Mouse (Mus musculus): ENCODE data around the gene Il12rb1.

Il12rb1 gene

GRCm38 (mm10) chr8:70774740-70775139, 33.5 kb upstream of the Il12rb1 start:
- no peak for DNase-seq

GRCm38 (mm10) chr8:70775227-70775626, 33.0 kb upstream of the Il12rb1 start:
- no peak for DNase-seq

GRCm38 (mm10) chr8:70775851-70776495, 32.3 kb upstream of the Il12rb1 start:
- DNase-seq = no peak

- peak; percentile 99 for DNase-seq
Measured at GRCm38 (mm10) chr8:70776496-70777444, 31.5 kb upstream of the Il12rb1 start, which contains the start of gene Pik3r2. Gene Pik3r2, minus strand, starts transcription at chr8:70776713.

GRCm38 (mm10) chr8:70780093-70780492, 28.2 kb upstream of the Il12rb1 start:
- DNase-seq = no peak

GRCm38 (mm10) chr8:70786291-70787050, 21.8 kb upstream of the Il12rb1 start:
- no peak for DNase-seq

GRCm38 (mm10) chr8:70787051-70787445, 21.2 kb upstream of the Il12rb1 start:
- no peak for DNase-seq

- DNase-seq = peak; percentile 76
Measured at GRCm38 (mm10) chr8:70787941-70788667, 20.1 kb upstream of the Il12rb1 start.

- no peak for DNase-seq
Measured at GRCm38 (mm10) chr8:70789046-70789445, 19.2 kb upstream of the Il12rb1 start.

- no peak for DNase-seq
Measured at GRCm38 (mm10) chr8:70790846-70791245, 17.4 kb upstream of the Il12rb1 start.

GRCm38 (mm10) chr8:70791294-70791701, 17.0 kb upstream of the Il12rb1 start:
- peak; percentile 72 for DNase-seq

- peak; percentile 98 for DNase-seq
Measured at GRCm38 (mm10) chr8:70791975-70792691, 16.1 kb upstream of the Il12rb1 start.

- peak; percentile 83 for DNase-seq
Measured at GRCm38 (mm10) chr8:70792700-70793099, 15.5 kb upstream of the Il12rb1 start.

GRCm38 (mm10) chr8:70794215-70794614, 14.0 kb upstream of the Il12rb1 start:
- no peak for DNase-seq

- no peak for DNase-seq
Measured at GRCm38 (mm10) chr8:70795370-70795769, 12.9 kb upstream of the Il12rb1 start.

- DNase-seq = no peak
Measured at GRCm38 (mm10) chr8:70796403-70797080, 11.7 kb upstream of the Il12rb1 start.

- peak; percentile 94 for DNase-seq
Measured at GRCm38 (mm10) chr8:70797081-70798070, 10.9 kb upstream of the Il12rb1 start.

GRCm38 (mm10) chr8:70798281-70798680, 10.0 kb upstream of the Il12rb1 start:
- peak; percentile 61 for DNase-seq

- no peak for DNase-seq
Measured at GRCm38 (mm10) chr8:70800648-70801047, 7.6 kb upstream of the Il12rb1 start.

- no peak for DNase-seq
Measured at GRCm38 (mm10) chr8:70801156-70801555, 7.1 kb upstream of the Il12rb1 start.

Data from lung, postnatal 10 days (tissue).